Mouse (Mus musculus) myocyte (in vitro differentiated cells): Measurements from ENCODE around the gene Atp2b2.

Source experiments
- E2F4 ChIP-seq: IDR thresholded peaks from one replicate; pipeline ENCODE4 v1.6.1; 2011; ENCODE audit warnings: mild to moderate bottlenecking, control low read depth, moderate library complexity; ENCODE audit not compliant: insufficient read depth
- POLR2A ChIP-seq: IDR thresholded peaks from one replicate; pipeline ENCODE4 v1.6.1; 2011; ENCODE audit warnings: low read depth, mild to moderate bottlenecking, control low read depth, moderate library complexity; ENCODE audit not compliant: insufficient read length

- TF ChIP-seq POLR2A, result no peak
- no peak for TF ChIP-seq E2F4
These were observed 20.3 kb upstream of the Atp2b2 start for GRCm38 (mm10) chr6:114062688-114063087.
